Mouse (Mus musculus): ENCODE data around the gene Atn1.

DNA sequence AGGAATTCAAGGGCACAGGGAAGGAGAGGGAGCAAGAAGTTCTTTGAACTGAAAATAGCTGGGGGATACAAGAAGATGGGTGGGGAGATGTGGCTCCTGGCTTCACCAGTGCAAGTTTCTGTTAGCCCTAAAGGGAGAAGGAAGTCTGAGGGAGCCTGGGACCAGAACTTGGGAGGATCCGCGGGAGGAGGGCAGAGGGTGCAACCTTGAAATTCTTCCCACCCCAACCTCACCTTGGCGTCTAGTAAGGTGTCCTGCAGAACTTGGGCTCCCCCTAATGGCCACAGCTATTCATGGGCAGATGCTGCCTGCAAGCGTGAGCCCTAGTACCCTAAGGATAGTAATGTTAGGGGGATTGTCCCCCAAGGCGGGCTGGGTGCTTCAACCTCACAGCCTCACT, 2.9 kb upstream of the Atn1 start:
- TF ChIP-seq CTCF (IDR thresholded peaks at IDR 0.05; ENCODE audit: extremely low read depth, insufficient read depth, low read length) (peak; percentile 90), POLR2A (IDR thresholded peaks at IDR 0.05; ENCODE audit: extremely low read depth, insufficient read depth, low read length) (peak; percentile 68; the same call in 1 of the 2 replicates)
